Mouse (Mus musculus) cortical plate, adult 2 months (tissue): ENCODE results near the gene Fgd6.

Experiments used
- CTCF ChIP-seq: fragments of 200-500 bp; IDR thresholded peaks from 2 replicates; pipeline ENCODE4 v1.5.1; 2011; ENCODE audit warnings: mild to moderate bottlenecking, control low read depth, low read length; ENCODE audit not compliant: insufficient read depth; ENCODE audit errors: extremely low read depth
- POLR2A ChIP-seq: fragments of 200-500 bp; IDR thresholded peaks from 2 replicates; pipeline ENCODE4 v1.6.1; 2011; ENCODE audit warnings: mild to moderate bottlenecking, low read length, control low read depth; ENCODE audit not compliant: insufficient read depth; ENCODE audit errors: extremely low read depth

DNA sequence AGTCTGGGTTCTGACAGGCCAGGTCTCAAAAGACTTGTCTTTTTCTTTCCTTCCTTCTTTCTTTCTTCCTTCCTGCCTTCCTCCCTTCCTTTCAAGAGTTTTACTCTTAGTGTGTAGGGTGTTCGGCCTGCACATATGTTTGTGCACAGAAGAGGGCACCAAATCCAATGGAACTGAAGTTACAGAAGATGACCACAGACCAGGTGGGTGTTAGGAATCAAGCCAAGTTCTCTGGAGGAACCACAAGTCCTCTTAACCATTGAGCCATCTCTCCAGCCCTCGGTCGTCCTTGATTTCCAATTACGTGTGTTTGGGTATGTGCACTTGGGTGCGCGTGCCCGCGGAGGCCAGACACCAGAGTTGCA is 111.6 kb downstream of the Fgd6 start:
- no peak for TF ChIP-seq CTCF
- TF ChIP-seq POLR2A: no peak
